Mouse (Mus musculus): ENCODE data around the gene Fnbp4. TPM values are rescaled to one million over a fixed set of nuclear protein-coding genes. Genes with fewer than 3 reads are reported as not detected.

The Fnbp4 gene
- polyA plus RNA-seq, 1 experiment from 2014 or later = 106 TPM

DNA sequence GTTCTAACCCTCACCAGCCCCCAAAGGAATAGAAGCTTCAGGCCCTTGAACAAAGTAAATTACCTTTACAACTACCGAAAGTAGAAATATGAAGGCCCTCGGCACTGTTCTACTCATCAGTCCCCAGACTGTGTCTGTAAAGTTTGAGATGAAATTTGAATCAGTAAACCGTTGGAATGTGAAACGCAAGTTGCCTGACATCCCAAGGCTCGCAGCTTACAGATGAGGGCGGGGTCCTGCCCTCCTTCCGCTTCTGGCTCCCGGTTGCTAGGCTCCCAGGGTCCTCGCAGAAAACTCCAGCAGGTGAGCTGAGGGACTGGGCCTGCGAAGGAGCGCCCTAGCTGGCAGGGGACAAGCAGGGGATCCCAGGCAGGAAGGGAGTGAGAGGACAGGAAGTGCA lies 37.3 kb downstream of the Fnbp4 start, which contains the start of gene Agbl2:
Gene Agbl2 (plus strand): TSS at position 270 of the 400 bp plus-strand sequence.
- Histone ChIP-seq H3K27me3 (ENCODE audit: insufficient read depth, low read length) (no peaks in the 10 kb centered on the region), H3K9me3 (ENCODE audit: low read depth, low read length) (no peaks in the 10 kb centered on the region), H3K4me1 (ENCODE audit: insufficient read depth) (no peaks in the 10 kb centered on the region), H3K4me3 (ENCODE audit: low read depth, low read length) (peak within 1 kb of the TSS; percentile 33), H3K4me2 (peak within 1 kb of the TSS; percentile 86), H3K9ac (peak within 1 kb of the TSS; percentile 41), H3K36me3 (ENCODE audit: insufficient read depth) (peaks cover 38% of the 10 kb centered on the region), H3K27ac (ENCODE audit: low read depth) (no peak within 1 kb of the TSS)
- peak; percentile 71 for DNase-seq
- no peak for TF ChIP-seq CTCF (IDR thresholded peaks at IDR 0.05; ENCODE audit: low read depth)
- ATAC-seq (ENCODE audit: insufficient read depth) = peak; percentile 81
- 2% methylated on average over 11 of the region's 11 CpGs for WGBS

GRCm38 (mm10) chr2:90782901-90783486 lies 37.8 kb downstream of the Fnbp4 start:
- DNase-seq (peak; percentile 37), ATAC-seq (ENCODE audit: insufficient read depth) (peak; percentile 82)
- H3K9me3 ChIP-seq (ENCODE audit: low read depth, low read length) = no peaks in the 10 kb centered on the region
- H3K27me3 ChIP-seq (ENCODE audit: insufficient read depth, low read length) = no peaks in the 10 kb centered on the region
- 1% methylated on average over 29 of the region's 29 CpGs for WGBS
- no peaks in the 10 kb centered on the region for H3K4me1 ChIP-seq (ENCODE audit: insufficient read depth)
- peak overlapping the region; percentile 33 for H3K4me3 ChIP-seq (ENCODE audit: low read depth, low read length)
- peak overlapping the region; percentile 41 for H3K9ac ChIP-seq
- peak overlapping the region; percentile 86 for H3K4me2 ChIP-seq
- H3K27ac ChIP-seq (ENCODE audit: low read depth) = no peak overlapping the region
- TF ChIP-seq CTCF (IDR thresholded peaks at IDR 0.05; ENCODE audit: low read depth) = no peak
- peaks cover 33% of the 10 kb centered on the region for H3K36me3 ChIP-seq (ENCODE audit: insufficient read depth)

DNA sequence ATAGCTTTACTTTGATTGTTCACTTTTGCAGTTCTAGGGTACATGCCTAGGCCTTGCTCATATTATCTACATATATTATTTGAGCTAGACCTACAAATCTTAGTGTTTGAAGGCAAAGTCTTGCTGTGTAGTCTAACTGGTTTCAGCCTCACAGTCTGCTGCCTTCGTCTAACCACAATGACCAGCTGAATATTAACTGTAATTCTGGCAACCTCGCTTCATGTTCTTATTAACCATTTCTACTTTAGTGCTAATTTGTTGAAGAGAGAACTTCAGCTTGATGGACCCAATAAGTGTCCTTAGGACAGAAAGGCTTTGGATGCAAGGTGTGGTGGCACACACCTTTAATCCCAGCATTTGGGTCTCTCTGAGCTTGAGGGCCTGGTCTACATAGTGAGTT lies 43.0 kb downstream of the Fnbp4 start:
- Histone ChIP-seq H3K4me2 (no peak overlapping the region), H3K4me1 (ENCODE audit: insufficient read depth) (no peaks in the 10 kb centered on the region), H3K9ac (no peak overlapping the region), H3K27me3 (ENCODE audit: insufficient read depth, low read length) (no peaks in the 10 kb centered on the region), H3K36me3 (ENCODE audit: insufficient read depth) (no peaks in the 10 kb centered on the region), H3K9me3 (ENCODE audit: low read depth, low read length) (no peaks in the 10 kb centered on the region), H3K4me3 (ENCODE audit: low read depth, low read length) (no peak overlapping the region), H3K27ac (ENCODE audit: low read depth) (no peak overlapping the region)
- WGBS = 77% methylated on average over 2 of the region's 2 CpGs
- ATAC-seq (ENCODE audit: insufficient read depth) (no peak), DNase-seq (no peak)
- no peak for TF ChIP-seq CTCF (IDR thresholded peaks at IDR 0.05; ENCODE audit: low read depth)

DNA sequence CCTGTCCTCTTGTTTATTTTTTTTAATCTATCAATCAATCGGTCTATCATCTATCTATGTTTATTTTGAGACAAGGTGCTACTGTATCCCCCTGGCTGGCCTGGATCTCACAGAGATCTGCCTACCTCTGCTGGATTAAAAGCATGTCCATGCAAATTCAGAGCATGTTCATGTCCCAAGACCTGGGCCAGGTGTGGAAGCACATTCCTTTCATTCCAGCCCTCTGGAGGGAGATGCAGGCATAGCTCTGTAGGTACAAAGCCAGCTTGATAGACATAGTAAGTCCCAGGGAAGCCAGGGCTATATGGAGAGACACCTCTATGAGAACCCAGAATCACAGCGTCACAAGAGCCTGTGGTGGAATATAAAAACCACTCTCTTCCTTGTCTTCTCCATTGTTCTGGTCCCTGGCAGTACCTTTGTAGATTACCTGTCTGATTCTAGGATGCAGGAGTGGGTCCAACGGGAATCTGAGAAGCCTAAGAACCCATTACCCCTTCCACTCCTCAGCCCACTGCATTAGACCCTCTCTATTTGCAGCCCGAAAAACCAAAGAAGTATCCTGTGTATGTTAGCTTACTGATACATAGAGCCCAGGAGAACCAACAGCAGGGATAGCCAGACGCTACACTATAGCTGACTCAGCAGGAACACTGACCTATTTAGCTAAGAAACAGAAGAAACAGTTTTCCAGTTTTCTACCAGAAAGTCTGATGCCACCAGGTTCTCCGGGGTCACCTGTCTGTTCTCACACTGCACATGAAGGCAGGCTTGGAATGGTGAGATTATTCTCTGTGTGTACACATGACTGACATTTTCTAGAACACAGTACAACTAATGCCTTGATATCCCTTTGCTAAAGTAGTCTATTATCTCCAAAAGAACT lies 63.3 kb downstream of the Fnbp4 start:
- TF ChIP-seq CTCF (IDR thresholded peaks at IDR 0.05; ENCODE audit: low read depth) = peak; percentile 22; the same call in 1 of the 2 replicates
- Histone ChIP-seq H3K4me3 (ENCODE audit: low read depth, low read length) (no peak overlapping the region), H3K4me2 (no peak overlapping the region), H3K4me1 (ENCODE audit: insufficient read depth) (no peaks in the 10 kb centered on the region), H3K36me3 (ENCODE audit: insufficient read depth) (no peaks in the 10 kb centered on the region), H3K27ac (ENCODE audit: low read depth) (no peak overlapping the region), H3K9me3 (ENCODE audit: low read depth, low read length) (no peaks in the 10 kb centered on the region), H3K27me3 (ENCODE audit: insufficient read depth, low read length) (no peaks in the 10 kb centered on the region), H3K9ac (no peak overlapping the region)
- peak; percentile 33 for DNase-seq
- WGBS = 70% methylated on average over 6 of the region's 6 CpGs
- ATAC-seq (ENCODE audit: insufficient read depth) = no peak

GRCm38 (mm10) chr2:90810751-90811150 lies 65.6 kb downstream of the Fnbp4 start:
- H3K4me3 ChIP-seq (ENCODE audit: low read depth, low read length) = no peak overlapping the region
- H3K27me3 ChIP-seq (ENCODE audit: insufficient read depth, low read length) = no peaks in the 10 kb centered on the region
- H3K4me2 ChIP-seq = no peak overlapping the region
- no peak for ATAC-seq (ENCODE audit: insufficient read depth)
- no peak for DNase-seq
- H3K9me3 ChIP-seq (ENCODE audit: low read depth, low read length) = no peaks in the 10 kb centered on the region
- 62% methylated on average over 8 of the region's 8 CpGs for WGBS
- no peaks in the 10 kb centered on the region for H3K36me3 ChIP-seq (ENCODE audit: insufficient read depth)
- no peaks in the 10 kb centered on the region for H3K4me1 ChIP-seq (ENCODE audit: insufficient read depth)
- TF ChIP-seq CTCF (IDR thresholded peaks at IDR 0.05; ENCODE audit: low read depth) = no peak
- H3K27ac ChIP-seq (ENCODE audit: low read depth) = no peak overlapping the region
- no peak overlapping the region for H3K9ac ChIP-seq

DNA sequence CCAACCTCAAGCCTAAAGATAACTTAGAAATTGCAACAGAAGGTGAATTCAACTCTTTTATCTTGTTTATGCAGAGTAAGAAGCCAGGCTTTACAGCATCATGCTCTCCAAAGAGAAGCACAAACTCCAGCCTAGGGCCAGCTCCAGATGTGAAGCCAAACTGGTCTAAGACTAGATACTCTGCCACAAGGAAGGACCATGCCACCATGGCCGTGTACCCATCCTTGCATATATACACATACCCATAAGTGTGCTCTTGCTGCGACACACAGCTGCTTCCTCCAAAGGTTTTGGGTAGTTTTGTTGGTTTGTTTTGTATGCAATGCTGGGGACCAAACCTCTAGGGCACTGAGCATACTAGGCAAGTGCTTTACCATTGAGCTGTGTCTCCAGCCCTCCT lies 70.1 kb downstream of the Fnbp4 start:
- no peak for TF ChIP-seq CTCF (IDR thresholded peaks at IDR 0.05; ENCODE audit: low read depth)

DNA sequence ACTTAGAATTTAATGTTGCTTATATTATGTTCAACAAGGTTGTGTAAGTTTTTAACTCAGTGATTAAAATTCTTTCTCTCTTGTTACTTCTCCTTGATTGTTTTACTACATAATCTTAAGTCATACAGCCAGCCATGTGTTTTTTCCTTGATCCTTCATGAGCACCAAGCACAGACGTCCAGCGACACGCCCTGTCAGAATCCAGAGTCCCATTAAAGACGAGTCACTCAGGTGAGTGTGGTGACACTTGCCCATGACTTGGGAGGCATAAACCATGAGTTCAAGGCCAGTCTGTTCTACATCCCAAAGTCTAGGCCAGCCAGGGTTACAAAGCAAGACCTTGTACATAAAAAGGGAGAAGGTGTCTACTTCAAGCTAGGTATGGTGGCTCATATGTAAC lies 71.0 kb downstream of the Fnbp4 start:
- Histone ChIP-seq H3K27ac (ENCODE audit: low read depth) (no peak overlapping the region), H3K4me2 (no peak overlapping the region), H3K9me3 (ENCODE audit: low read depth, low read length) (no peaks in the 10 kb centered on the region), H3K4me3 (ENCODE audit: low read depth, low read length) (no peak overlapping the region), H3K27me3 (ENCODE audit: insufficient read depth, low read length) (no peaks in the 10 kb centered on the region), H3K36me3 (ENCODE audit: insufficient read depth) (no peaks in the 10 kb centered on the region), H3K4me1 (ENCODE audit: insufficient read depth) (no peaks in the 10 kb centered on the region), H3K9ac (no peak overlapping the region)
- ATAC-seq (ENCODE audit: insufficient read depth) = no peak
- WGBS = 73% methylated on average over 4 of the region's 4 CpGs
- TF ChIP-seq CTCF (IDR thresholded peaks at IDR 0.05; ENCODE audit: low read depth) = no peak
- DNase-seq = no peak

More for the DNA sequence above, 70.1 kb downstream of the Fnbp4 start:
- no peak for DNase-seq
- Histone ChIP-seq H3K4me2 (no peak overlapping the region), H3K4me1 (ENCODE audit: insufficient read depth) (no peaks in the 10 kb centered on the region), H3K36me3 (ENCODE audit: insufficient read depth) (no peaks in the 10 kb centered on the region), H3K27me3 (ENCODE audit: insufficient read depth, low read length) (no peaks in the 10 kb centered on the region), H3K9me3 (ENCODE audit: low read depth, low read length) (no peaks in the 10 kb centered on the region), H3K9ac (no peak overlapping the region), H3K27ac (ENCODE audit: low read depth) (no peak overlapping the region), H3K4me3 (ENCODE audit: low read depth, low read length) (no peak overlapping the region)
- 73% methylated on average over 2 of the region's 2 CpGs for whole genome bisulfite sequencing
- no peak for ATAC-seq (ENCODE audit: insufficient read depth)

Measured in lung, embryonic 14.5 days (tissue).